Mouse (Mus musculus) ES-E14 (cell line): ENCODE data around the gene Gm17364.

Experiments used
- CHD2 ChIP-seq: IDR thresholded peaks from 2 replicates; pipeline ENCODE4 v1.6.1; 2014; ENCODE audit warnings: mild to moderate bottlenecking, low read depth, low read length, inconsistent platforms
- HCFC1 ChIP-seq: IDR thresholded peaks from 2 replicates; pipeline ENCODE4 v1.6.1; 2012; ENCODE audit warnings: low read length, inconsistent platforms, borderline replicate concordance; ENCODE audit not compliant: insufficient read depth
- MAFK ChIP-seq: IDR thresholded peaks from 2 replicates; pipeline ENCODE4 v1.6.1; 2014; ENCODE audit warnings: mild to moderate bottlenecking, low read depth, low read length, inconsistent platforms; ENCODE audit not compliant: insufficient read depth
- ZC3H11A ChIP-seq: IDR thresholded peaks from 2 replicates; pipeline ENCODE4 v1.6.1; 2012; ENCODE audit warnings: low read depth, mild to moderate bottlenecking, inconsistent platforms, low read length, borderline replicate concordance
- ZNF384 ChIP-seq: IDR thresholded peaks from 2 replicates; pipeline ENCODE4 v1.6.1; 2012; ENCODE audit warnings: low read depth, low read length, inconsistent platforms

- TF ChIP-seq HCFC1 (no peak), ZC3H11A (no peak), CHD2 (no peak), MAFK (no peak), ZNF384 (no peak)
These were observed 21.6 kb downstream of the Gm17364 start for GRCm38 (mm10) chr13:41252141-41252540.
